Mouse (Mus musculus) CD8-positive naive resting alpha-beta T cell, adult 2 months (primary cell): ENCODE data around the gene Gm21616.
"Not testable (repeated sequence)": the region's sequence is repeated elsewhere in the genome, so short reads cannot be mapped to it uniquely, and the experiment has no call there.

Experiments
- DNase-seq, 2 experiments: peaks; one replicate each; pipeline ENCODE4 v3.0.0; 2022; ENCODE audit warnings: low read depth in 2 of 2, low spot score in 2 of 2

Gene Gm21616

GRCm38 (mm10) chrX:125435242-125435641 lies at the start of gene Gm21616:
Gm21616 (plus strand) TSS chrX:125435542.
- not testable (repeated sequence) for DNase-seq
